In genomic region chr13:93920786-93921300, GRCm38 (mm10) we compare ENCODE assay signal across 16 mouse cellular contexts.
DNase-seq lines count a peak whose midpoint lies in the region; ATAC-seq and TF ChIP-seq lines count a peak whose summit lies in the region.
"Had no signal": no experiment of that assay in that cellular context is flagged by ENCODE, and none has a peak within 500 bp of the region (broad histone marks: within the 10 kb centered on the region; RNA-seq: fewer than 3 reads in every experiment).

No protein-coding gene starts in this region.

- H3K9me3 ChIP-seq in intestine, embryonic 14.5 days (ENCODE audit: control insufficient read depth, low read length) = no peaks in the 10 kb centered on the region
- no peaks in the 10 kb centered on the region for H3K9me3 ChIP-seq in intestine, postnatal 0 days (ENCODE audit: control insufficient read depth)
- H3K9me3 ChIP-seq in forebrain, embryonic 14.5 days (replicated peaks; ENCODE audit: control insufficient read depth, low read length) = no peaks in the 10 kb centered on the region
- H3K9me3 ChIP-seq: limb, embryonic 13.5 days; midbrain, embryonic 12.5 days had no signal

- no peak overlapping the region for H3K4me3 ChIP-seq in intestine, embryonic 14.5 days (ENCODE audit: low read depth, low read length)
- H3K4me3 ChIP-seq in intestine, postnatal 0 days (ENCODE audit: low read depth, low read length) = no peak overlapping the region
- no peak overlapping the region for H3K4me3 ChIP-seq in forebrain, embryonic 14.5 days (ENCODE audit: low read depth, low read length)
- H3K4me3 ChIP-seq: erythroblast, embryonic 14.5 days; limb, embryonic 13.5 days; midbrain, embryonic 12.5 days; myocyte had no signal

- no peak overlapping the region for H3K9ac ChIP-seq in intestine, embryonic 14.5 days (ENCODE audit: low read length)
- no peak overlapping the region for H3K9ac ChIP-seq in intestine, postnatal 0 days (ENCODE audit: low read depth, low read length)
- no peak overlapping the region for H3K9ac ChIP-seq in forebrain, embryonic 14.5 days (ENCODE audit: low read length)
- H3K9ac ChIP-seq: limb, embryonic 13.5 days; midbrain, embryonic 12.5 days had no signal

- DNase-seq in adrenal gland, adult (ENCODE audit: inconsistent age in 2 of 2, low spot score in 1 of 2) = peak; percentile 44 to 76
- DNase-seq in adrenal gland, adult 8-10 months = no peak
- DNase-seq in intestine, embryonic 14.5 days (ENCODE audit: low spot score) = peak; percentile 44
- peak; percentile 30 for DNase-seq in adrenal gland, postnatal 25 days
- peak; percentile 52 for DNase-seq in lung, postnatal 14 days
- DNase-seq in urinary bladder, postnatal 14 days (ENCODE audit: low spot score) = no peak
- DNase-seq in forebrain, embryonic 14.5 days (ENCODE audit: low spot score) = no peak
- DNase-seq: cerebellum, postnatal 14 days; layer of hippocampus, postnatal 36 days; thymus, adult 18-20 months had no signal

- H3K36me3 ChIP-seq in intestine, embryonic 14.5 days (ENCODE audit: control insufficient read depth, insufficient read depth, low read length) = no peaks in the 10 kb centered on the region
- H3K36me3 ChIP-seq in intestine, postnatal 0 days (ENCODE audit: control insufficient read depth, insufficient read depth) = no peaks in the 10 kb centered on the region
- H3K36me3 ChIP-seq in forebrain, embryonic 14.5 days (ENCODE audit: control insufficient read depth, insufficient read depth, low read length) = no peaks in the 10 kb centered on the region
- H3K36me3 ChIP-seq: limb, embryonic 13.5 days; midbrain, embryonic 12.5 days had no signal

- H3K27ac ChIP-seq in intestine, embryonic 14.5 days (ENCODE audit: low read depth) = no peak overlapping the region
- H3K27ac ChIP-seq in intestine, postnatal 0 days (ENCODE audit: low read depth, low read length) = no peak overlapping the region
- no peak overlapping the region for H3K27ac ChIP-seq in forebrain, embryonic 14.5 days (ENCODE audit: low read depth, low read length)
- H3K27ac ChIP-seq: limb, embryonic 13.5 days; midbrain, embryonic 12.5 days had no signal

- no peaks in the 10 kb centered on the region for H3K27me3 ChIP-seq in intestine, embryonic 14.5 days (replicated peaks; ENCODE audit: control insufficient read depth, insufficient read depth, low read length)
- H3K27me3 ChIP-seq in intestine, postnatal 0 days (replicated peaks; ENCODE audit: control insufficient read depth, insufficient read depth, low read length) = no peaks in the 10 kb centered on the region
- no peaks in the 10 kb centered on the region for H3K27me3 ChIP-seq in forebrain, embryonic 14.5 days (replicated peaks; ENCODE audit: control insufficient read depth, insufficient read depth, low read length)
- H3K27me3 ChIP-seq: limb, embryonic 13.5 days; midbrain, embryonic 12.5 days; Patski had no signal

- H3K4me1 ChIP-seq in intestine, embryonic 14.5 days (replicated peaks; ENCODE audit: control insufficient read depth, insufficient read depth, low read length) = peaks cover 36% of the 10 kb centered on the region
- H3K4me1 ChIP-seq in intestine, postnatal 0 days (replicated peaks; ENCODE audit: control insufficient read depth, insufficient read depth, low read length) = no peaks in the 10 kb centered on the region; the same call in 1 of the 2 replicates
- no peaks in the 10 kb centered on the region for H3K4me1 ChIP-seq in forebrain, embryonic 14.5 days (ENCODE audit: control insufficient read depth, insufficient read depth, low read length)

- no peak overlapping the region for H3K4me2 ChIP-seq in intestine, embryonic 14.5 days (ENCODE audit: low read length)
- H3K4me2 ChIP-seq in intestine, postnatal 0 days (replicated peaks; ENCODE audit: low read depth) = no peak overlapping the region
- H3K4me2 ChIP-seq in forebrain, embryonic 14.5 days (ENCODE audit: low read length) = no peak overlapping the region
- H3K4me2 ChIP-seq: limb, embryonic 13.5 days; midbrain, embryonic 12.5 days had no signal

- no peak for TF ChIP-seq CTCF in intestine, postnatal 0 days (IDR thresholded peaks at IDR 0.05; ENCODE audit: low read depth)

- WGBS in intestine, embryonic 14.5 days = 68% methylated on average over 4 of the region's 4 CpGs
- WGBS in intestine, postnatal 0 days = 67% methylated on average over 4 of the region's 4 CpGs
- 83% methylated on average over 4 of the region's 4 CpGs for WGBS in forebrain, embryonic 14.5 days

- no peak for ATAC-seq in intestine, embryonic 14.5 days (replicated peaks; ENCODE audit: low FRiP score, low TSS enrichment, low read depth)
- no peak for ATAC-seq in intestine, postnatal 0 days
- ATAC-seq in forebrain, embryonic 14.5 days = no peak
- ATAC-seq: Patski had no signal

Comparison
In these comparisons a context has a peak if more than half of its experiments do, and no peak if none do; other contexts are left out.
1. DNase-seq: peak in adrenal gland, adult (2 of 2), intestine, embryonic 14.5 days (single experiment), adrenal gland, postnatal 25 days (single experiment) and lung, postnatal 14 days (single experiment); none in adrenal gland, adult 8-10 months (single experiment), urinary bladder, postnatal 14 days (single experiment) and forebrain, embryonic 14.5 days (single experiment).